Mouse (Mus musculus): Measurements from ENCODE around the gene Arl5b.

Arl5b gene

DNA sequence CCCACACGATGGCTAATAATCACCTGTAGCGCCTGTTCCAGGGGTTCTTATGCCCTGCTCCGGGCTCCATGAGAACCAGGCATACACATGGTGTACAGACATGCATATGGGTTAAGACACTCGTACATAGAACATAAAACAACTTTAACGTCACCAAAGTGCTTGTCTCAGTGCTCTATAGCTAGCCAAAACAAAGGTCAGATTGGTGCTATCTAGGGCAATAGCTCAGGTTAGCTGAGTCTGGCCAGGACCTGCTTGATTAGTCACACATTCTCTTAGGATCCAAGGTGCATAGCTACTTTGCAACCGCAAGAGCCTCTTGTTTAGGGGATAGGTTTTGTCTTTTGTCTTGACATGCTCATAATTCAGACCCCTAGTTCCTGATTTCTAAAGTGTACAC, 63.5 kb downstream of the Arl5b start:
- DNase-seq: no peak

DNA sequence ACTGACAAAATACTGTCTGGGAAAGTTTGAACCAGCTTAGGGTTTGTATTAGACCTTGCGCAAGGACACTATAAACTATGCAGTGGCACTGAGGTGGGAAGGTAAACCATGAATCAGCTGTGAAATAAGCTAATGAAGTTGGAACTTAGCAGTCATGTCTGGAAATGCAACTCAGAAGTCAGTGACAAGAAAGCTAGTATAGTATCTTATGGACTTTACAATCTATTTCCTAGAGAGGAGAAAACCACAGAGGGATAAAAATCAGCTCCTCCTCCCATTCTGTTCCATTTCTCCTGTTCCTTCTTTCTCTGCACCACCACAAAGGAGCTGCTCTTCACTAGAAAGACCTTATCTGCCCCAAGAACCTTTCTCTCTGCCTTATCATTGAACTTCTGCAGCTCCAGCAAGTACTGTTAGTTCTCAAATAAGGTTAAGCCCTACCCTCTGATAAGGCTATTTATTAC, 72.1 kb downstream of the Arl5b start:
- no peak for DNase-seq
